Mouse (Mus musculus) lung, adult 2 months (tissue): ENCODE measurements around the gene Ghitm. TPM values are rescaled to one million over a fixed set of nuclear protein-coding genes. Genes with fewer than 3 reads are reported as not detected.

ENCODE experiments used
- DNase-seq: peaks from one replicate; pipeline ENCODE4 v3.0.0; 2022
- H3K4me1 ChIP-seq: fragments of 200-500 bp; 2 replicates; pipeline ENCODE4 v1.6.1; 2011; ENCODE audit warnings: low read length; ENCODE audit not compliant: control insufficient read depth, insufficient read depth
- H3K4me3 ChIP-seq: fragments of 200-500 bp; replicated peaks from 2 replicates; pipeline ENCODE3; 2011; ENCODE audit warnings: low read depth, mild to moderate bottlenecking, control low read depth, low read length; ENCODE audit errors: extremely low read depth
- CTCF ChIP-seq: fragments of 200-500 bp; IDR thresholded peaks from 2 replicates; pipeline ENCODE4 v1.5.1; 2011; ENCODE audit warnings: mild to moderate bottlenecking, low read length, control low read depth; ENCODE audit not compliant: insufficient read depth
- POLR2A ChIP-seq: fragments of 200-500 bp; IDR thresholded peaks from 2 replicates; pipeline ENCODE4 v1.6.1; 2011; ENCODE audit warnings: low read depth, mild to moderate bottlenecking, control low read depth, low read length, borderline replicate concordance; ENCODE audit errors: extremely low read depth
- WGBS: fragments of 180-500 bp; shearing (Covaris S2); methylation state at CpG from one replicate; pipeline ENCODE4 v1.1.7; 2018; 5-methylcytosine and 5-hydroxymethylcytosine counted together
- polyA plus RNA-seq: library from polyadenylated mRNA; depleted of rRNA; stranded (reverse); fragments of >200 nt; gene quantifications from 2 replicates; pipeline ENCODE4 v1.2.3, GENCODE M21; 2012

Gene Ghitm
- polyA plus RNA-seq, 1 experiment, result 103 TPM

- TF ChIP-seq POLR2A, result no peak
- no peak for DNase-seq
- Histone ChIP-seq H3K4me3 (no peak overlapping the region), H3K4me1 (no peaks in the 10 kb centered on the region; the same call in none of the 2 replicates)
- WGBS, result 76% methylated on average over 4 of the region's 4 CpGs
Measured at GRCm38 (mm10) chr14:37136110-37136509, 1.0 kb upstream of the Ghitm start.

- 4% methylated on average over 10 of the region's 10 CpGs for WGBS
- Histone ChIP-seq H3K4me1 (no peaks in the 10 kb centered on the region; the same call in none of the 2 replicates), H3K4me3 (peak overlapping the region; percentile 92)
- DNase-seq, result no peak
- TF ChIP-seq CTCF, result no peak
Measured at GRCm38 (mm10) chr14:37135671-37136070, 599 bp upstream of the Ghitm start.

GRCm38 (mm10) chr14:37134304-37135126, 557 bp downstream of the Ghitm start:
- Histone ChIP-seq H3K4me1 (no peaks in the 10 kb centered on the region; the same call in none of the 2 replicates), H3K4me3 (peak overlapping the region; percentile 80)
- no peak for DNase-seq
- no peak for TF ChIP-seq POLR2A
- no peak for TF ChIP-seq CTCF
- under 1% methylated on average over 40 of the region's 40 CpGs for WGBS

DNA sequence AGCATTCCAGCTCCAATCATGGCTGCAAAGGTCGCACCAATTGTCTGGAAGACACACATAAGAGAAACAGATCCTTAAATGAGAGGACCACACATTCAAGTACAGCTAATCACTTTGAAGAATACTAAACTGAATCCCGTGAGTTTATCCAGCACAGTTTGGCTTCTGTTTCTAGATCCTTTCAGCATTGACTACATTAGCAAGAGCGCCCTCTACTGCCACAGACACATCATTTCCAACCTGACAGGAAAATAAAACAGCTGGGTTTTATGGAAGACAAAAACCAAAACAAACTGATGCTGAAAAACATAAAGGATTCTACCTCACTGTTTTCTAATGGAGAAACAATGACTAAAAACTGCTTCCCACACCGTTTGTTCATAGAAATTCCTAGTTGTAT, 7.4 kb downstream of the Ghitm start:
- DNase-seq, result no peak
- TF ChIP-seq POLR2A (no peak), CTCF (no peak)
- WGBS, result 45% methylated on average over 4 of the region's 4 CpGs
- Histone ChIP-seq H3K4me1 (no peaks in the 10 kb centered on the region; the same call in 1 of the 2 replicates), H3K4me3 (no peak overlapping the region)

GRCm38 (mm10) chr14:37119233-37119632, 15.8 kb downstream of the Ghitm start:
- TF ChIP-seq POLR2A, result no peak
- no peak for TF ChIP-seq CTCF
- H3K4me3 ChIP-seq, result no peak overlapping the region
- no peak for DNase-seq
- H3K4me1 ChIP-seq, result no peaks in the 10 kb centered on the region
- 96% methylated on average over 4 of the region's 4 CpGs for WGBS

- no peak for DNase-seq
- Histone ChIP-seq H3K4me1 (no peaks in the 10 kb centered on the region), H3K4me3 (no peak within 1 kb of the TSS)
- 53% methylated on average over 3 of the region's 3 CpGs for WGBS
- no peak for TF ChIP-seq CTCF
- TF ChIP-seq POLR2A, result no peak
Measured at GRCm38 (mm10) chr14:37113922-37114321, 21.1 kb downstream of the Ghitm start, which contains the start of gene 2610528A11Rik. 2610528A11Rik (minus strand) TSS chr14:37114022.

- WGBS, result 88% methylated on average over 7 of the region's 7 CpGs
- H3K4me3 ChIP-seq, result no peak overlapping the region
- no peak for DNase-seq
- no peaks in the 10 kb centered on the region for H3K4me1 ChIP-seq
- TF ChIP-seq CTCF, result no peak
- TF ChIP-seq POLR2A, result no peak
Measured at GRCm38 (mm10) chr14:37112931-37113330, 22.1 kb downstream of the Ghitm start.

GRCm38 (mm10) chr14:37111371-37111770, 23.7 kb downstream of the Ghitm start:
- H3K4me1 ChIP-seq, result no peaks in the 10 kb centered on the region
- H3K4me3 ChIP-seq, result no peak overlapping the region
- no peak for TF ChIP-seq CTCF
- TF ChIP-seq POLR2A, result no peak
- DNase-seq, result no peak

GRCm38 (mm10) chr14:37110456-37110855, 24.6 kb downstream of the Ghitm start:
- TF ChIP-seq CTCF, result no peak
- H3K4me3 ChIP-seq, result no peak overlapping the region
- no peak for DNase-seq
- H3K4me1 ChIP-seq, result no peaks in the 10 kb centered on the region
- 60% methylated on average over 2 of the region's 2 CpGs for WGBS

DNA sequence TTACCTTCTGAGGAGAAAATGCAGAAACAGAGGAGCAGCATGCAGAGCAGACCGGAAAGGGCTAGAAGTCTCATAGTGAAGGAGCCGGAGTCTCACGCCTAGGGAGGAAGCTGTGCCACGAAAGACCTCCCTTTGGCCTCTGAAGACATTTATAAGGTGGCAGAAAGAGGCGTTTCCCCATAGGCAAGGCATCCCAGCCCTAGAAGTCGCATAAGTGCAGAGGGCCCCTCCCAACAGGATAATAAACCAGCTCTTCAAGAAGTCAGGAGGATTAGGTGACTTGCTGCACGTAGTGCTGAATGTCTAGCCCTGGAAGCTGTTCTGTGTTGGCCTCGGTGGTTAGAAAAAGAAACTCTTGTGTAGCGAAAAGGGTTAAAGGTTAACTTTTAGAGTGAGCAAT, 25.1 kb downstream of the Ghitm start:
- no peaks in the 10 kb centered on the region for H3K4me1 ChIP-seq
- 48% methylated on average over 9 of the region's 9 CpGs for WGBS
- no peak overlapping the region for H3K4me3 ChIP-seq
- no peak for DNase-seq
- no peak for TF ChIP-seq CTCF
- TF ChIP-seq POLR2A, result no peak
